Mouse (Mus musculus) yolk sac, embryonic 10.5 days (tissue): ENCODE data around the gene Gm6525.
A peak's percentile ranks its signal among the peaks of the same experiment; 100 is the strongest.

Experiments
- DNase-seq: peaks from one replicate; pipeline ENCODE4 v3.0.0-alpha.2; 2017; ENCODE audit warnings: low spot score

Gm6525 gene

DNA sequence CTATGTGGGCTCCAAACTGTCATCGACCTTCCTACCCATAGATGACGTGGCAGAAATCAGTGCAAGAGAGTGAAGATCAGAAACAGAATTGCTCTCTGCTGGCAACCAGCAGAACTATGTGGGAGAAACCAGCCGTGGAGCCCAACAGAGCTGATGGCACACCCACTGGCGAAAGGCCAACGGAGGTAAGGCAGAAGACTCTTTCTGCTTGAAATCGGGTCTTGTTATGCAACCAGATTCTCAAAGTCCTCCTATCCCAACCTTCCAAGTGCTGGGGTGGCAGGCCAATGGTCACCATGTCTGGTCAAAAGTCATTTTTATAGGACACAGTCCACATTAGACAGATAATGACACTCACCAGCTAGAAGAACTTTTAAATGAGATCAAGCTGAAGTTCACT lies 40.6 kb downstream of the Gm6525 start:
- peak; percentile 50 for DNase-seq

- no peak for DNase-seq
Measured at GRCm38 (mm10) chr3:84215253-84215652, 41.3 kb downstream of the Gm6525 start.

DNA sequence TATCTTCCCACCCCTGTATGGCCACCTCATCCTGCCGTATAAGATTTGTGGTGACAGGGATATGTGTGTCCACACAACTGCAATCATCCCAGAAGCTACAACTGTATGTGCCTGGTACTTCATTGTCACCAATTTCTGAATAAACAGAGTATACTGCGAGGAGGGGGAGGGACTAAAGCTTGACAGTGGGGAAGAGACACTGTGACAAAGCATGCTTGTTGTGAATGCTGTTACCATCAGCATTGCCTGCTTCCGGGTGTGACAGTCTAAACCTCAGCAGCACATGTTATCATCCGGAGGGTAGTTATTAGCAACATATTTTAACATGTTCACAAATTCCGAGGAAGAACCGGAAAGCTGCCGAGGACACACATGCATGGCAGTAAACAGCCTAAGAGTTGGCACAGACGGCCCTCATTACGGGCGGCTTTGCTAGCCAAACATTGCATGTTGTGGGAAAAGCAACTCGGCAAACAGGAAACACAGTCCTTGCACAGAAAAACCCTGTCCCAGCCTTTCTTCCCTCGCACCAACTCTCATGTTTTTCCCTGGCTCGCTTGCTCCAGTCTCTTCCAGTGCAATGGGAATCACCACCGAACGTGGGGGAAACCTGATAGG lies 41.9 kb downstream of the Gm6525 start:
- DNase-seq, result no peak

GRCm38 (mm10) chr3:84217118-84217960 lies 43.4 kb downstream of the Gm6525 start:
- no peak for DNase-seq

GRCm38 (mm10) chr3:84217961-84218351 lies 44.1 kb downstream of the Gm6525 start:
- no peak for DNase-seq

DNA sequence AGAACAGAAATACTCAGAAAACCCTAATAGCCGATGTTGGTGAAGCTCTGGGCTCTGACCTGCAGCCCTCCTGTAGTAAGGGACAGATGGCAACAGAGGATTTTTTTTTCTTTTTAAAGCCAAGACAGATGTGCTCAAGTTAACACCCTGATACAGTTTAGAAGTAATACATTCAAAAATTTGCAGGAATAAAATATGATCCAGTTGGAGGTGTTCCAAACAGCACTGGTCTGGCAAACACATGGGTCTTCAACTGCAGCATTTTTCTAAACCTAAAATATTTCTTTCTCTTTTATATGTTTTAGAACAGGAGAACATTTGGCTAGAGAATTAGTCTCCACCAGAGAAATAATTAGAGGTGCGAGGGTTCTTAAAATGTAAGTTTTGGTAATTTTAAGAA lies 44.6 kb downstream of the Gm6525 start:
- no peak for DNase-seq

GRCm38 (mm10) chr3:84219166-84219710 lies 45.3 kb downstream of the Gm6525 start:
- DNase-seq, result no peak

GRCm38 (mm10) chr3:84219720-84220273 lies 45.9 kb downstream of the Gm6525 start:
- DNase-seq, result no peak

- no peak for DNase-seq
Measured at GRCm38 (mm10) chr3:84220326-84220725, 46.4 kb downstream of the Gm6525 start.

GRCm38 (mm10) chr3:84220748-84221147 lies 46.8 kb downstream of the Gm6525 start:
- DNase-seq, result peak; percentile 40
